Mouse (Mus musculus) activated CD4-positive, CD25-positive, alpha-beta regulatory T cell, adult 4 months (primary cell): ENCODE results near the gene Foxm1. TPM values are rescaled to one million over a fixed set of nuclear protein-coding genes. Genes with fewer than 3 reads are reported as not detected.
"Not testable (repeated sequence)": the region's sequence is repeated elsewhere in the genome, so short reads cannot be mapped to it uniquely, and the experiment has no call there.

Source experiments
- ATAC-seq: one replicate; pipeline ENCODE4 v1.8.0; 2017
- polyA plus RNA-seq, 2 experiments: library from polyadenylated mRNA; unstranded; fragments of 100-300 nt; shearing (Covaris generic); gene quantifications; one replicate each; pipeline ENCODE4 v1.2.1; 2017

Foxm1 gene
- polyA plus RNA-seq, 2 experiments from 2014 or later: 3.8 to 4.0 TPM

DNA sequence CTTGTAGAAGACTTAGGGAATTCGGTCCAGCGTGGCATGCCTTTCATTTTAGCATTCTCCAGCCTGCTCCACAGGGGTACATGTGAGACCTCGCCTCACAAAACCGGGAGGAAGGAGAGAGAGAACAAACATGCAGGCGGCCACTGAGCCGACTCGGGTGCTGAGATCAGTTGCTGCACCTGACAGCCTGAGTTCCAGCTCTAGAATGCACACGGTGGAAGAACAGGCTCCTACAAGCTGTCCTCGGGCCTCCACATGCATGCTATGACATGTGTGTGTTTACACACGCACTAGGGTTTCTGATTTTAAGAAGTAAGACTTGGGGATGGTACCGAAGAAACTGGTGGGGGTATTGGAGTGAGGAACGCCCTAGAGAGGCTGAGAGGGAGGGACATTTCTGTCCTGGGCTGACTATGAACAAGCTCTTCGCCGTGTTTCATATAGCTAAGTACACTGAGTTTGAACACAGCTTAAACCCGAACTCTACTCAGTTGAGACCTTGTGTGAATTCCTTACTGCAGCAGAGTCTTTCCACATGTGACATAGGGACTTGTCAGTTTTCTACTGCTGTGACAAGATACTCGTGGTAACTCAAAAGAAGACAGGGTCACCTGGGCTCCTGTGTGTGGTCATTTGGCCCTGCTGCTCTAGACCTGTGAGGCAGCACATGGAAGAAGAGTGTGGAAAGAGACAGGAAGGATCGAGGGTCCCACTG is 13.8 kb downstream of the Foxm1 start:
- ATAC-seq: no peak

DNA sequence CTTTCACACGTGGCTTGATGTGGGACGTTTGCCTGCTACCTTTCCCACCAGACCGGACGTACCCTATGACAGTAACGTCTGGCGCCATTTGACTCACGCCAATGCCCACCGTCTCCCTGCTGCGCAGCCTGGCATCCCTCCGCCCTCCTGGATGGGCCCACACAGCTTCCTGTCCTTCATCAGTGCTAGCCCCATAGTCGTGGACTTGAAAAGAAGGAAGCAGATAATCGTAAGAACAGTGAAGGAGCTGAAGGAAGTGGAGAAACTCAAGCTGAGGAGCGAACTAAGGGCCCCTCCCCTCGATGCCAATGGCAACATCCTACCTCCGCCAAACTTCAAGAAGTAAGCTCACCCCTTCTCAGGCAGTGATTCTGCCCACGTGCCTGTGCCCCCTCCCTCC is 16.9 kb downstream of the Foxm1 start:
- no peak for ATAC-seq

- not testable (repeated sequence) for ATAC-seq
These were observed 17.9 kb downstream of the Foxm1 start for GRCm38 (mm10) chr6:128380594-128381167.

DNA sequence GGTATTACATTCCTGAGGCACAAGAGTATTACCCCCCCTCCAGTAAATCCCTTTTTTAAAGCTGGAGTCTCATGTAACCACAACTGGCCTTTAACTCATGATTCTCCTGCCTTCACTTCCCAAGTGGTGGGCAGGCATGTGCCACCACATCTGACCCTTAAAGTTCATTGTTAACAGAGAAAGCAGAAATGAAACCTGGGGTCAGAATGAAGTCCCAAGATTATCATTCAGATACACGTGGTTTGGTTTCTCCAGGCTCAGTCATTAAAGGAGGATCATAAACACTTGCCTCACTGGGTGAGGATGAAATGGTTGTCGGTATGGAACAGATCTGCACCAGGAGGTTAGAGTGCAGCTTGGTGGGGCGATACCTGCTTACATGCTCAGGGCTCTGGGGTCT is 18.5 kb downstream of the Foxm1 start:
- no peak for ATAC-seq

DNA sequence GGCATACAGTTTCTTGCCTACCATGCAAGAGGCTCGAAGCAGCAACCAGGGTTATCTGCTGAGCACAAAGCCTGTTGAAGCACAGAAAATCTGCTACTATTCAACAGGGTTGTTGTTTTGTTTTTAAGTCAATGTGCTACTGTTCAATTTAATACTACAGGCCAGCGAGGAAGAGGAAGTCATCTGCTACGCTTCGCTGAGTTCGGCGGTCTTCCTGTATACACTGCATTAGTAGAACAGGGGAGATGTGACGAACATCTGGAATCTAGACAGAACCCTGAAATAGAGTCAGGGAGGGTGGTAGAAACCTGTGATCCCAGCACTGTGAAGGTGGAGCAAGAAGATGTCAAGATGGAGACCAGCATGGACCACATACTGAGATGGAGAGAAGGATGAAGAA is 21.0 kb downstream of the Foxm1 start:
- no peak for ATAC-seq

- no peak for ATAC-seq
These were observed 22.3 kb downstream of the Foxm1 start for GRCm38 (mm10) chr6:128385026-128385425.

GRCm38 (mm10) chr6:128389185-128389584 is 26.4 kb downstream of the Foxm1 start:
- no peak for ATAC-seq

GRCm38 (mm10) chr6:128390683-128391082 is 27.9 kb downstream of the Foxm1 start:
- ATAC-seq: no peak

DNA sequence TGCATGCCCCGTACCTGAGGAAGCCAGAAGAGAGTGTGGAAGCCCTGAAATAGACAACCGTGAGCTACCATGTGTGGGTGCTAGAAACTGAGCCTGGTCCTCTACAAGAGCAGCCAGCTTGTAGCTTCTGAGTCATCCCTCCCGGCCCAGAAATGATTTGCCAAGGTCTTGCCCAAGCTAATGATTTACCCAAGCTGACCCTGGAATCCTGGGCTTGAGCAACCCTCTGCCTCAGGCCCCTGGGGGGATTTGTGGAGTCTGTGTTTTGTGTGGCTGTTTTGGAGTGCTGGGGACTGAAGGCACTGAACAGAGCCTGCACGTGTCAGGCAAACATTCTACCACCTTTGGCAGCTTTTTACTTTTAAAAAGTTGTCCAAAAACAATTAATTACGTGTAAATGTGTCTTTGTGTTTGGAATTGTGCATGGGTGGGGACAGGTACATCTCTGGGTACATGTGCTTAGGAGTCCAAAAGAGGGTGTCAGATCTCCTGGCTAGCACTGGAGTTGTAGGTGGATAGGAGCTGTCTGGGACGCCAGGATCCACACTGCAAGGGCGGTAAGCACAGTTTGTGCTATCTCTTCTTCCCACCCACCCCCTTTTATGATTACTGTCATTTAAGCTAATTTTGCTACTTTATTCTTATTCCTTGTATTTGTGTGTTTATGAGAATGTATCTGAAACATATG is 35.0 kb downstream of the Foxm1 start:
- no peak for ATAC-seq

GRCm38 (mm10) chr6:128398996-128399395 is 36.2 kb downstream of the Foxm1 start, which contains the start of gene Nrip2:
Gene Nrip2 (plus strand): TSS chr6:128399296.
- no peak for ATAC-seq

DNA sequence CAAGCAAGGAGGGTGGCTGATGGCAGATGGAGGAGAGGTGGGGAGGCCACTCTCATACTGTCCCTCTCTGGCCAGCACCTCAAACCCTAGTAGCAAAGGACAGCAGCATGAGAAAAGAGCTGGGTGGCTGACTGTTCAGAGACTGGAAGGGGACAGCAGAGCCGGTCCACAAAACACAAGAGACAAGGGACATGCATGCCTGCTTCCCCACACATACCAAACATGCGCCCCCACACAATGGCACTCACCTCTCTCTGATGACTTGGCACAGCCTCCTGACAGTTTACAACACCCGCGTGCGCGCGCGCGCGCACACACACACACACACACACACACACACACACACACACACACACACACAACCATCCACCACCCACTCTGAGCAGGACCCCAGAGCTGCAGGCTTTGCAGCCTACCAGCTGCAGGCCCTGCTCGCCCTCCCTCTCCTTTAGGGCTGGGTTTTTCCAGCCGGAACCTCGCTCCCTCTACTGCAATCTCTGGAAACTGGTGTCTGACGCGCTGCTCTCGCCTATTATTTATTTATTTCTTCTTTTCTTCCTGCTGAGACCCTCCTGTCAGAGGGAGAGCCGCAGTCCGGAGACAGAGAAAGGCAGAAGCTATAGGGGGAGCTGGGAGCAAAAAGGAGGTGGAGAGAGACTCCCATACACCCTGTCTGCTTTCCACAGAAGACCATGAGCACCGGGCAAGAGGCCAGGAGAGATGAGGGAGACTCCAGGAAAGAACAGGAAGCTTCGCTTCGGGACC is 36.8 kb downstream of the Foxm1 start:
- no peak for ATAC-seq

DNA sequence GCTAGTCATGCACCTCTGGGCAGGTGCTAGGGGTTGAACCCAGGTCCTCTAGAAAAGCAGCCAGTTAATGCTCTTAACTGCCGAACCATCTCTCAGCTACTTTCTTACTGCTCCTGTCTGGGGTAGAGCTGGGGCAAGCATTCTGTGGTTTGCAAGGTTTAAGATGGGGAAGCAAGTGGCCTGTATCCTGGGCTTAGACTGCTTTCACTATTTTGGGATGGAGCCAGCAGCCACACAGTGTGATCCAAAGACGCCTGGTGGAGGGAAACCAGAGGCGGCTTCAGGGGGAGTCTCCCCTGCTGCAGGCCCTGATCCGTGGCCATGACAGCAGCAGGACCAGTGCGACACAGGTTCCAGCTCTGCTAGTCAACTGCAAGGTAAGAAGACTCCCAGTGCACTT is 41.9 kb downstream of the Foxm1 start:
- no peak for ATAC-seq

DNA sequence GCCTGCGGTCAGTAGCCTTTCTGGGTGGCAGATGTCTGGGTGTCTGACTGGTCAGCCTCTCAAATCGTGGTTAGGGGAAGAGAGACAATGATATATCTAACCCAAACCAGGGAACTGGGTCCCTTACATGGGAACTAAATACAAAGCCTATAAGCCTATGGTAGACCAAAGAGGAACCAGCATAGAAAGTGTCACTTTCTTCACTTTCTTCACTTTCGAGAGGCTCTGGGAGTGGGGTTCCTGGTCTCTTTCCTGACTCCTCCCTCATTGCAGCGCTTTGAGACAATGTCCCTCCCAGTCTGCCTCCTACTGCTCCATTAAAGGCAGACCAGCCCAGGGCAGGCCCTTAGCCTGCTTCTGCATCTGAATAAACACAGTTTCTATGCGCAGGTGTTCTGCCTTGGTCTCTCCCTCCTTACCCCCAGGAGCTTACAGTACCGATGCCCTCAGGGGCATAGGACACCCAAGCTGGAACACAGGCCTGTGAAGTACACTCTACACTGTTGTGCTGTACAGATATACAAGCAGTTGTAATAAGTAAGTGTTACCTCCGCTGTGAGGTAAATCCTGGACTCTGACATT is 45.9 kb downstream of the Foxm1 start:
- no peak for ATAC-seq

DNA sequence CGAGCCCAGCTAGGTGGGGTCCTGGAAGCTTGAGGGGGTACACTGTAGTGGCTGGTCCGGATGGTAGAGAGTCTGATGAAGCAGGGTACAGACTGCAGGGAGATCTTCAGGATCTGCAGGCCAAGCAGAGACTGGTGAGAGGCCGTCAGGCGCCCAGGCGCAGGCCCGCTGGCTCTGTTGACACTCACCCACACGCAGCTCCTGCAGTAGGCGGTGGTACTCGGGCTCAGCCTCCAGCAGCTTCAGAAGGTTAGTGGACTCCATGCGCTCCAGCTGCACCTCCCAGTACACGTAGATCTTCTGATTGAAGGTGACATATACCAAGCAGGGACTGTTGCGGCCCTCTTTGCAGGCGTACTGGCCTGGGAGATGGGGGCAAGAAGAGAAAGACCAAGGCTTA is 47.5 kb downstream of the Foxm1 start:
- no peak for ATAC-seq

GRCm38 (mm10) chr6:128411115-128411514 is 48.3 kb downstream of the Foxm1 start:
- ATAC-seq: peak; percentile 88

DNA sequence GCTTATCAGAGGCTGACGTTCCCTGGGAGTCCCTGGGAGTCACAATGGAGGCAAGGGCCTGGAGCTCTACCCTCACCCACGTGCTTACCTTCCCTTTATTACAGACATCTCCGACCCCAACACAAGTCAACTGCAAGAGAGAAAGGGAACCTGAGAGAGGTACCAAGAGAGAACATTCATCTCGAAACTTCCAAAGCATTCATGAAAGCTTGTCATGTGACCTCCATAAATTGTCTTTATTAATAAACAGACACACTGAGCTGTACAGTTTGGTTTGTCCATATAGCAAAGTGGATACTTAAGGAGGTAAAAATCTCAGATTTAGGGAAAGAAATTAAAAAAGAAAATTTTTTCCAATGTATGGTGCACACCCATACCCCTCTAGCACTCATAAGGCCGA is 53.4 kb downstream of the Foxm1 start:
- no peak for ATAC-seq

GRCm38 (mm10) chr6:128418076-128418475 is 55.3 kb downstream of the Foxm1 start:
- no peak for ATAC-seq

DNA sequence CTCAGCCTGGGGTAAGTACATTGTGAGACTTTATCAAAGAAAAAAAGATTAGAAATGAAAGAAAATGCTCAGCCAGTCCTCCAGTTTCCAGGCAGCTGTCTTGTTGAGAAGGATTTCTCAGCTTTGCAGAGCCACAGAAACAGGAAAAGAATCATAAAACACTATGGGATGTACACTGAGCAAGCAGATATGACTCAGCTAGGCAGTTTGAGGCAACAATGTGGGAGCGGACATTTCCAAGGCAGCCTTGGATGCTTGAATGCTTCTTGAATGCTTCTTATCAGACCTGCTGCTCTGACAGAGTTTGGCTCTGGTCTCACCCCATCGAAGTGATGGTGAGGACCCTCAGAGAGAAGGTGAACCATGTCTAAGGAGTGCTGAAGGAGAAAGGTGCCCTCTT is 58.3 kb downstream of the Foxm1 start:
- ATAC-seq: no peak

- no peak for ATAC-seq
These were observed 58.7 kb downstream of the Foxm1 start for GRCm38 (mm10) chr6:128421480-128421879.

- ATAC-seq: no peak
These were observed 60.9 kb downstream of the Foxm1 start for GRCm38 (mm10) chr6:128423496-128424268.

DNA sequence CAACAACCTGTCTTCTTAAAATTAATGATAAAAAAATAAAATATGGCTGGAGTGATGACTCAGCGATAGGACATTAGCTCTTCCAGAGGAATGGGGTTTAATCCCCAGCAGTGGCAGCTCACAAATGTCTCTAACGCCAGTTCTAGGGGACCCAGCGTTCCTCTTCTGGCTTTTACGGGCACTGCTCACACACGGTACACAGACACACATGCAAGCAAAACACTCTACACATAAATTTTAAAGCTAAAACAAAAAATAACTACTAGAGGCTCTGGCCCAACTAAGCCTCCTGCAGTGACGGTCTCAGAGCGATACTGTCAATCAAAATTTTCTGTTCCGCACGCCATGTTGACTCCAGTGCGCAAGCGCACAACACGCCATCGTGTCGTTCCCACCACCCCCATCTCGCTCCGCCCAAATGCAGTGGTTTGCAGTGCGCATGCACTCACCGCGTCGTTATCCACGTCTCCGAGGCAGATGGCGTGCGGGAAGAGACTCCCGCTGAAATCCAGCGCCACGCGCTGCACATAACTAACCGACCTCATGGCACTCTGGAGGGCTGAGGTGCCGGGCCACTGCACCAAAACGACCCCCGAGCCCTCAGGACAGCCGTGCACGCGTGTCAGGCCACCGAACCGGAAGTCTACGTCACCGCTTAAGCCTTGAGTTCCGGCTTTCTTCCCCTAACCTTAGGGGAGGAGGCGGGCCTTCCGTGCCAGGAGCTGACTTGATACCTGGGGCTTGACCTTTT is 61.7 kb downstream of the Foxm1 start, which contains the start of gene Itfg2:
Itfg2 (minus strand) TSS at position 663 of the 751 bp plus-strand sequence.
- ATAC-seq: peak; percentile 94
